Mouse (Mus musculus) heart, postnatal 25 days (tissue): ENCODE data around the gene Blcap. TPM values are rescaled to one million over a fixed set of nuclear protein-coding genes. Genes with fewer than 3 reads are reported as not detected.
"Not testable (repeated sequence)": the region's sequence is repeated elsewhere in the genome, so short reads cannot be mapped to it uniquely, and the experiment has no call there.

Source experiments
- DNase-seq: peaks from one replicate; pipeline ENCODE4 v3.0.0; 2022; ENCODE audit warnings: low spot score
- intact Hi-C: fragments of 180-260 bp; cut with DNase I; formaldehyde crosslinking; loops from one replicate; pipeline ENCODE4 v1.15.1; 2025
- total RNA-seq, 2 experiments: library from RNA; stranded (reverse); gene quantifications; 2 replicates each; pipeline ENCODE4 v1.2.3; 2021

Gene Blcap
- 10 to 100 TPM; 51.8 to 54.9 TPM for total RNA-seq

DNA sequence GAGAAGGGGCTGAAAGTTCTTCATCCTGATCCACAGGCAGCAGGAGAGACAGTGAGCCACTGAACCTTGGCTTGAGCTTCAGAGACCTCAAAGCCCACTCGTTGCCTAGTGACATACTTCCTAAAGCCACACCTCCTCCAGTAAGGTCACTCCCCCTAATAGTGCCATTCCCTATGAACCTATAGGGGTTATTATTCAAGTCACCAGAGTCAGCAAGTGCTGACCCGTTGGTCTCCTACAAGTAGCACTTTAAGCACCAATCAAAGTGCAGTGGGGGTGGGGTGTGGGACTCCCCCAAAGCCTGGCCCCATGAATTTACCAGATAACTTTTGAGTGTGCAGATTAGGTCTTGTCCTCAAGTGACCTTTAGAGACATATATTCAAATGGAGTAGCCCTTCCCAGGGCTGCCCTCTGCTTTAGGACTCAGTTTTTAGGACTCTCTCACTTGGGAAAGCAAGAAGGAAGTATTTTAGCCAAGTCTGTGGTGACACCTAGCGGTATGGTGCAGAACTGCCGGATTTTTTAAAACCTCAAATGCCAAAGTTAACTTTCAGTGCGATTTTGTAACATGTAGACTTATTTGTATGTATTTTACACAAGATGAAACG, at the start of gene Blcap:
Blcap (minus strand) TSS at position 51 of the 609 bp plus-strand sequence.
- intact Hi-C loops: loop anchor here (1.0 to 2.0 kb wide), 4 partner anchors 91 to 278 kb away; no protein-coding TSS in a partner anchor
- DNase-seq: no peak

DNA sequence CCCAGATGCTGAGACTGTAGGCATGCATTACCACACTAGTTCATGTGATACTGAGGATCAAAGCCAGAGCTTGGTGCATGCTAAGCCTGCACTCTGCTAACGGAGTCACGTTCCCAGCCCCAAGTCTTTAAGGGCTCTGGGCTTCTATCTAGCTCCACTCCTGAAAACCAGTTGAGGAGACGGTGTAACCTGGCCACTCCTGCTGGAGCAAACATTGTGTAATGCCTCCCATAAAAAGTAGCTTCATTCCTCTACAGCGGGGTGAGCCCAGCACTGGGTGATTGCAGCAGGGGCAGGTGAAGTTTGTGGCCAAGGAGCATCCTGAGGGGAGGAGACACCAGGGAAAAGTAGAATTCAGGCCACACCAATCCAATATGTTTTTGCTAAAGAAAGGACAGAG, 47.3 kb upstream of the Blcap start:
- intact Hi-C loops: no loop called here
- no peak for DNase-seq

DNA sequence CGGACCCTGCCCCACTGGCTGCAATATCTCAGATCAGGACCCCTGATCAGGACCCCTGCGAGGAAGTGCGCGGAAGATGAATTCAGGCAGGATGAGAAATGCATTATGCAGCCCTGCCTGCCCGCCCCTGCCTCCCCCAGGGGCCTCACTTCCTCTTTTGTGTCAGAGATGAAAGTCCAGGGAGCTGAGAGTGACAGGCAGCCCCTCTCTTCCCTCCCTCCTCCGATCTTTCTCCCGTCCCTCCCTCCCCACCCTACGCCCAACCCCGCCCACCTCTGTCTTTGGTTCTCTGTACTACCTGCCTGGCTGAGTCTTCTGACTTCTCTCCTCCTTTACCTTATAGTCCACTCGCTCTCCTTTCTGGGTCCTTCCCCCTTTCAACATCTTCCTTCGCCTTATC, 42.9 kb upstream of the Blcap start:
- intact Hi-C loops: no loop called here
- no peak for DNase-seq

DNA sequence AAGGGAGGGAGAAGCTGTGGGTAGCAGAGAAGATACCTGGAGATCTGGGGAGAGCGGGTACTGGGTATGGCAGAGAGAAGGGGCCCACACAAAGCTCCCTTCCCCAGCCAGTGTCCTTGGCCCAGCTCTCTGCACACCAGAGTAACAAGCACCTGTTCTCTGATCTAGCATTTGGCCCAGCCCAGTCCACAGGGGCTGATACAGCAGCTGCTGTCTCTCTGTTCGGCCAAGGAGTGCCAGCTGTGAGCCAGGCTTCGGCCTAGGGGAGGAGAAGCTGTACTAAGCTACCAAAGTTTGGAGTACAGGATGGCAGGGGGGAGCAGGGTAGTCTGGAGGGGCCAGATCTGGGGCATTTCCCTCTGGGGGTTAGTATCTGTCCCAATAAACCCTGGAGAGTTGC, 40.7 kb upstream of the Blcap start:
- intact Hi-C loops: no loop called here
- DNase-seq: no peak

DNA sequence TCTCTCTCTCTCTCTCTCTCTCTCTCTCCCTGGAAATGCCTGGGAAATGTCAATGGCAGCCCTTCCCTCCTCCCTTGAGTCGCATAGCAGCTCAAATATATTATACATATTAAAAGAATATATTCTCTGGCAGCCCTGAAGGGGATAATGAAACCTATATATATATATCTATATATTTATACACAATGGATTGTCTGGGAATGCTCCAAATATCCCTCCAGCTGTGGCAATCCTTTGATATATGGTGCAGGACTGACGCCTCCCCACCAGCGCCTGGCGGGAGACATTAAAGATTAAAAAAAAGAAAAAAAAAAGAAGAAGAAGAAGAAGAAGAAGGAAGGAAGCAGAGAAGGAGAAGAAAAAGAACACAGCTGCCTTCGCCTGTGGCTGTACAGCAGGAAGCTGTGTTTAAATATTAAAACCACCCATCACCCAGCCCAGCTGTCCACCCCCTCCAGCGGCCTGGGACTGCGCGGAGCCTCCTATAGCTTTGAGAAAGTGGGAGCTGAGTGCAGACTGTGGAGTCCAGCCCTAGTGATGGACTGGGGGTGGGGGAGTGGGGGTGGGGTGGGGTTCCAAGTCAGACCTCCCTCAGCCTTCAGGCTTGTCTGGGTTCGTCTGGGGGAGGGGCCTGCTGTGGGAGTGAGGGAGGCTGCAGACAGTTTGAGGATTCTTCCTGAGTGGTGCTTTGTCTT, 36.6 kb upstream of the Blcap start:
- DNase-seq: no peak
- intact Hi-C loops: loop anchor here (5.0 kb wide), 2 partner anchors 385 to 595 kb away; no protein-coding TSS in a partner anchor

DNA sequence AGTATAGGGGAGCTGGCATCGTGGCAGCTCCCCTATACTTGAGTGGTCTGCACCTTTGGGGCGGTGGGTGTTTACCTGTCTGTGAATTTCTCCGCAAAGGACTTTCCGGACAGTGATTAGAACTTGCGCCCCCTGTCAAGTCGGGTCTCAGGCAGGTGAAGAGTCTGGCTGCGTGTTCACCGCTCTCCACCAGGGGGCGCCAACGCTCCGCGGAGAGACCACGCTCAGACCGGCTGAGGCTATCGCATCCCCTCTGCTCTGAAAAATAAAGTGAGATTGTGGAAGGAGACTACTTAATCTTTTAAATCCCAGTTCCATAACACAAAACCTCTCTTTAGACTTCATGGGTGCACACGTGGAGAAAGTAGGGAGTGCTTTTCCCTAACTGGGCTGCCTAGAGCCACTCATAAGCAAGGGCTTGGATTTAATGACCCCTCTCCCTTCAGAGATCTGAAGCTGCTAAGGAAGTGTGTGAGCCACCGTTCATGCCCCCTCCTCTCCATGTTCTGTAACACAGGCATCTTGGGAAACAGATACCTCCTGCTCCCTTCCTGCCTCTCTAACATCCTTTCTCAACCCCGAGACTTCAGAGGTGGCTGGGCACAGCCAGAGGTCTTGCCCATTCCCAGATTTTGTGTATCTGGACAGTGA, 34.1 kb upstream of the Blcap start:
- peak; percentile 31 for DNase-seq
- intact Hi-C loops: loop anchor here (5.0 kb wide), 2 partner anchors 387 to 597 kb away; no protein-coding TSS in a partner anchor

DNA sequence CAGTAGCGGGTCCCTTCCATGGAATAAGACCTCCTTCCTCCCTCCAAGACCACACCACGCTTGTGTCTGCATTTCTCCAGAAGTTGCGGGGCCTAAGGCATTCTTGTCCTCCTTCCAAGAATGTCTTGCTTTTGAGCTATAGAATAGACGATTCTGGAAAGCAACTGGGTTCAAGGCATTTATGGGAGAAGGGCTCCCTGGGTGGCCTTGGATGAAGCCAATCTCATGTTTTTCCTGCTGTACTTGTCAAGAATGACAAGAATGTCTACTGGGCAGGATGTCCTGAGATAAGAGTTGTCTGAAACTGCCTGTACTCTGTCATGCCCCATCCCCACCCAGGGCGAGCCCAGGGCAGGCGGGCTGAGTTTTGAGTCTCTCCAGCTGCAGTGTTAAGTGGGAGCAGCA, 30.4 kb upstream of the Blcap start:
- intact Hi-C loops: no loop called here
- DNase-seq: no peak

DNA sequence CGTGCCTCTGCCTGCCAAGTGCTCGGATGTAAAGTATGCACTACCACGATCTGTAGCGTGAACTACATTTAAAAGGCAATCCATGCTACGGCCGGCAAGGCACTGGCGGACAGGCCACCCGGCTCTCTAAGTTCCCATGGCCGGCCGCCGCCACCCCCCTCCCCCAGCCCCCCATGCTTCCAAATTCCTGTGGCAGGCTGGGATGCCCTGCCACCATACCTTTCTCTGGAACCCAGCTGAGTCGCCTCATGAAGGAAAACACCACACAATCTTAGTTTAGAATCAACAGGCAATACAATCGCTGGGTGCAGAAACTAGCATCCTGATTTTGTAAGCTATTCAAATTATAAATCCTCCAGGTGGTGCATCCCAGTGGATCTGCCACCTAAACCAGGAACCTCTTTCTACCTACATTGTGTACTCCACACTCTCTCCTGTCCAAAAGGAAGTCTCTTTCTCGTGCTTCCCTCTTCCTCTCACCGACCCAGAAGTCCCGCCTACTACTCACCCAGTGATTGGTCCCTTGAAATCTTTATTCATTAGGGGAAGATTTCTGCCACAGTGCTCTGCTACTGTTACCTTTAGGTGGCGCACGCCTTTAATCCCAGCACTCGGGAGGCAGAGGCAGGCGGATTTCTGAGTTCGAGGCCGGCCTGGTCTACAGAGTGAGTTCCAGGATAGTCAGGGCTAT, 25.9 kb upstream of the Blcap start:
- no peak for DNase-seq
- intact Hi-C loops: no loop called here

DNA sequence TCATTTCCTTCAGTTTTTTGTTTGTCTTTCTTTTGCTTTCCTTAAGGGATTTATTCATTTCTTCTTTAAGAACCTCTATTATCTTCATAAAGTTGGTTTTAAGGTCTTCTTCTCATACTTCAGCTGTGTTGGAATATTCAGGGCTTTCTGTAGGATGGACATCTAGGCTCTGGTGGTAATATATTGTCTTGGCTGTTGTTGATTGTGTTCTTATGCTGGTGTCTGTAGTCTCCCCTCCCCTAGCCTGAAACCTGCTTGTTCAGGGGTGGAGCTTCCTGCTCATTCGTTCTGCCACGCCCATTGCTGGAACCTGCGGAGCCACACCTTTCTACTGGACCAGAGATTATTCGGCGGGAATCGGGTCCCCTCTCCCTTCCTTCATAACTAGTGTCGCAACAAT, 14.3 kb upstream of the Blcap start:
- intact Hi-C loops, DNase-seq: not testable (repeated sequence)

DNA sequence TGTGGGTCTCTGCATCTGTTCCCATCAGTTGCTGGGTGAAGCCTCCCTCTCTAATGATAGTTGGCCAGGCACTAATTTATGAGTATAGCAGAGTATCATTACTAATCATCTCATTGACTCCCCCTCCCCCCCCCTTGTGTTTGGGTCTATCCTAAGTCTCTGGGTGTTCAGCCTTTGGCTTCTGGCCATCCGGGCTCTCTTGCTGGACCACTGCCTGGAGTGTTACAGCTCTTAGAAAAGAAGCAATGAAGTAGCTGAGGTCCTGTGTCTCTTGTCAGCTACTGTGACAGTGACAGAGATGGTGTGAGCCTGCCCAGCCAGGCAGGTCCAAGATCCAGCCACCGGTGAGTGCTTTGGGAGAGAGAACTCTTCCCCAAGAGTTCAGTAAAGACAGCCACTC, 1.7 kb upstream of the Blcap start:
- intact Hi-C loops: no loop called here
- no peak for DNase-seq

DNA sequence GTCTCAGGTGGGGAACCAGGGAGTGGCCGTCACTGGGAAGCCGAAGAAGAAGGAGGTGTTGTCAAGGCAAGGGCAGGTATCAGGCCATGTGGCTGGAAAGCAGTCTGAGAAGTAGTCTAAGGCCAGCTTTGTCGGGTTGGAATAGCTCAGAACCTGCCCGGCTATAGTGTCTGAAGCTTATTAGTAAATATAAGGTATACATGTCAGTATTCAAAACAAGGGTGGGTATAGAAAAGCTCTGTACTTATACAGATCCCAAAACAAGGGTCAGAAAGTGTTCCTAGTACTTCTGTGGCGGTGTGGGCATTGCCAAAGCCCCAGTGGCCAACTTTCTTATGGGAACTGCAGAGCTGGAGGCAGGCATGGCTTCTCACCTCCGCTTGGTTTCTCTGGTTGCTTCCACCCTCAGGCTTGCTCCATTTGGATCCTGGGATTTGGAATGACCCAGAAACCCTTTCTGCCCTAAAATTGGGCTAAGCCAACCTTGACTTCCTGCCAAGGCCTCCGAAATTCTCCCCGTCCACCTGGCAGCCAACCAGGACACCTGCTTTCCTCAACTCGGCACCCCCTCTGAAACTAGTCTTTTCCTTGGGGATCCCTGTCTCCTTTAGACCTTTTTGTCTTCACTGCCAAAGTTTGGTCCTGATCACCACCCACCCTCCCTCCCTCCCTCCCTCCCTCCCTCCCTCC, 1.1 kb downstream of the Blcap start:
- intact Hi-C loops: loop anchor here (2.0 kb wide), 1 partner anchor 89 kb away; no protein-coding TSS in a partner anchor
- no peak for DNase-seq

DNA sequence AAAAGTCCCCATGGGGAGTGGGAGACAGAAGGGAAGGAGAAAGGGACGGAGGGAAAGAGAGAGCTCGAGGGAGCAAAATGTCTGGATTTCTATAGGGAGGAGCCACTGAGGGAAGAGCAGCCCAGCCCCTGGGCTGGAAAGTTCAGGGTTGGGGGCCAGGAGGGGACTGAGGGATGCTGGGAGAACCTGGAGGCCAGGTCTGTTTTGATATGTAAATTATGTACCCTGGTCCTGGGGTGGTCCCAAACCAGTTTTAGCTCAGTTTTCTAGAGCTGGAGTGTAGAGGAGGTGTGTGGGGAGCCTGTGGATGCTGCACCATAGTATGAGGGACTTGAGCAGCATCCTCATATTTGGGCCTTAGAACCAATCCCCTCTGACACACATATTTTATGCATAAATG, 2.2 kb downstream of the Blcap start:
- no peak for DNase-seq
- intact Hi-C loops: no loop called here

DNA sequence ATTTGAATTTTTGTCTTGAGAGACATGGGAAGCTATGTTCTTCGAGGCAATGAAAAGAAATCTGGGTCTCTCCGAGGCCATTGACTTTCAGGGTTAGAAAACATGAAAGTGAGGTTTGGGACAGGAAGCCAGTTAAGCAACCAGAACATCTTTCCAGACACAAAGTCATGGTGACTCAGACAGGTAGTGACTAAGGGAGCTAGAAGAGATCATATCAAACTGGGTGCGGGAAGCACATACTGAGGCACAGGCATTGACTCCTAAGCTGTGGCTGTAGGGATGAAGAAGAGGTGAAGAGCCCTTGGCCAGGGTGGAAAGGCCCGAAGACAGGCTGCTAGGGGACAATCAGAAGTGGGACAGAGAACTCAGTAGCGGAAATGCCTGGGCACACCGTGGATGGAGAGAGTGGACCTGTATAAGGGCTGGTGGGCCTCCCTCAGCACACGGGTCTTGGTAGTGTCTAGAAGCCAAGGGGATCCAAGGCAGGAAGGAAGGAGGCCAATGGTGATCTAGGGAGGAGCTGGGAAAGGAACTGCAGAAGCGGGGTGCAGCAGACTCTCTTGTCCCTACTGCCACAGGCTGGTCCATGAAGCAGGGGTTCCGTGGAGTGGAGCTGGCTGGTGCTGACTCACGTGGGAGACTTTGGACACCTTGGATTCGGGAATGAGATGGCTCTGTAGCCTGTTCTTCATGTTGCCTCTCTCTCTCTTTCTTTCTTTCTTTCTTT, 3.7 kb downstream of the Blcap start:
- no peak for DNase-seq
- intact Hi-C loops: no loop called here

DNA sequence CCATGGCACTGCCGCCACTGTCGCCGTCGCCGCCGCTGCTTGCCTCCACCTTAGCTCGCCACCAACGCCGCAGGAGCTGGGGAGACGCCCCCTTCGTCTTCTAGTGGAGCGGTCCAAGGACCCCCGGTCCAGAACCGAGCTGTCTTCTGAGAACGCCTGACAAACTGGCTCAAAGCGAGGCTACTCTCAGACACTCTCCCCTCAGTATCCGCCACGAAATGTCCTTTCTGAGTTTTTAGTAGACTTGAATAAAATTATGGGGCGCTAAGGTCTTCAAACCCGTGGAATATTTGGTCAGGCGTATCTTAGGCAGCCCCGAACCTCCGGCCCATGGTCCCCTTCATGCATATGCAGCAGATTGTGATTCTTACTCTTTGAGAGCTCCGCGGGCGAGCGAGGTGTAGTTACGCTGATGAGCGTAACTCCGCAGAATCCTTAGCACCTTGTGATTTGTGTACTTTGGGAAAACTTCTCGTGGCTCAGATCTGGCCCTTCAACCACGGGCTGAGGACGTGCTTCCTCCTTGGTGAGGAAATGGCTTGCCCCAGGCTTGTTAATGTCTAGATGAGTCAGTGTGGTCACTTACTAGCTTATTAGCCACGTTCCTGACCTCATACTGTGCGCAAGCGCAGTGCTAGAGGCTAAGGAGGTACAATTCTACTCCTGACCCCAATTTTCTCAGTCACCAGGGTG, 4.7 kb downstream of the Blcap start:
- DNase-seq: peak; percentile 73
- intact Hi-C loops: no loop called here

DNA sequence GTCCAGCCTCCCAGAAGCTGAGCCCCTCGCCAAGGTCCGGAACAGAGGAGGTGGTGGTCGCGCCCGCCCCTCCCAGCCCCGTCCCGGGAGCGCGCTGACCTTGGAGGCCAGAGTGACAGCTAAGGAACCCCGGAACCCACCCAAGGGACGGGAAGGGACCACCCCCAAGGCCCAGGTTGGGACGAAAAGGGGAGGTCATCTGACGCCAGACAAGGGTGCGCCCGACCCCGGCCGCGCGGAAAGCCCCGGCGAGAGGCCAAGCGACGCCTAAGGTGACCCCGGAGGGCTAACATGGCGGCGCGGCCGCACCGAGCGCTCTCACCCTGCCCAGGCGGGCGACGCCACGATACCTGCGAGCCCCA, 5.2 kb downstream of the Blcap start:
- intact Hi-C loops: no loop called here
- no peak for DNase-seq

DNA sequence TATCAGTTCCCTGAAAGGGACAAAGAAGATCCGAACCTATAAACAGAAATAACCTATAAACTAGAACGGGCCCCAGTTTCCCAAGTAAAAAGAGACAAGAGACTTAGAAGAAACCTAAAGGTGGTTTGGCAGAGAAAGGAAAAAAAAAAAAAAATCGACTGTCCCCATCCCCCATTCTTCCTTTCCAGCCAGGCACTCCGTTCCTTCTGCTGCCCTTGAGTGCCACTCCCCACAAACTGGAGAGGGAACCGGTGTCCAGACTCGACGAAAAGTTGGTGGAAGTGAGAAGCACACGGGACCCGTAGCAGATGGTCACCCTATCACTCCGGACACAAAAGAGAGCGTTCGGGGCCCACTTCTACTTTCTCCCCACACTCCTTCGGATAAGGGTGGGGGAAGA, 5.6 kb downstream of the Blcap start:
- intact Hi-C loops: no loop called here
- DNase-seq: no peak

DNA sequence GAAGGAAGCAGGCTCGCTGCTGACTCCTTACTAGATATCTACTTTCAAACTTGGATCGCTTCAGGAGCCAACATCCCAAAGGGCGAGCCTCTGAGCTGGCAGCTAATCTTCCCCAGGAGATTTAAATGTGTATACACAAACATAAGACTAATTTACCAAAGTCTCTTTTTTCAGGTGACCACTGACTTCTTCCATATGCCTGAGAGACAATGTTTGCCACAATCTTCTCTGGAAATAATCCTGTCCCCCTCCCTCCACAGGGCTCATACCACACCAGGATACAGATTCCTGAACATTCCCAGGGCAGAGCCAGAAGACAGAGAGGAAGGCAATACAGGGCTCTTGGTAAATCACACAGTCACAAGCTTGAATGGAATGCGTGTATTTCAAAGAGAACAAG, 6.4 kb downstream of the Blcap start:
- intact Hi-C loops: no loop called here
- DNase-seq: no peak

DNA sequence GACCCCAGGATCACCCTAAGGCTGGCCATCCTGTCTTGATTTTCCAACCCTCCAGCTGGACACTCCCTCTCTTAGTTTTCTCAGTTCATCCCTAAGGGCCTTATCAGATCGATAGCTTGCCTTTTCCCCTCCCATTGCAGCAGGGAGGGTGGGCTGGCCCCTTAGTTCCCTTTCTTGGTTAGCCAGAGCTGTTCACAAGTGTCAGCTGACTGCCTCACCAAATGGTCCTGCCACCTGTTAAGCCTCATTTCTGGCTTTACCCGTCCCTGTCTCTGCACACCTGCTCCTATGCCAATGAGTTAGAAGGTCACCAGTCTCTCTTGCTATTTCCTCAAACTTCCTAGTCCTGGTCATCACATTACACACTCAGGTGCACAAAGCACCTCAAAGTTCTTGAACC, 8.0 kb downstream of the Blcap start:
- intact Hi-C loops: no loop called here
- no peak for DNase-seq
